Mouse (Mus musculus): ENCODE data around the gene Plxnb2.

GRCm38 (mm10) chr15:89138046-89138405 is 42.6 kb downstream of the Plxnb2 start:
- TF ChIP-seq CTCF (IDR thresholded peaks at IDR 0.05; ENCODE audit: borderline replicate concordance, extremely low read depth, insufficient read depth, insufficient read length) (no peak), POLR2A (IDR thresholded peaks at IDR 0.05; ENCODE audit: borderline replicate concordance, extremely low read depth, insufficient read depth, insufficient read length, poor library complexity, severe bottlenecking) (no peak)

Measured in brain, embryonic 14.5 days (tissue).